Mouse (Mus musculus): ENCODE measurements around the gene Kif1c. TPM values are rescaled to one million over a fixed set of nuclear protein-coding genes. Genes with fewer than 3 reads are reported as not detected.

Kif1c gene
- polyA plus RNA-seq, 1 experiment from 2014 or later = 5.4 TPM

- 55% methylated on average over 5 of the region's 5 CpGs for WGBS
- H3K36me3 ChIP-seq (ENCODE audit: control insufficient read depth, insufficient read depth, low read length) = no peaks in the 10 kb centered on the region
- DNase-seq (ENCODE audit: low spot score) (no peak), ATAC-seq (ENCODE audit: insufficient read depth, low FRiP score, low TSS enrichment) (no peak)
- H3K4me1 ChIP-seq (ENCODE audit: control insufficient read depth, insufficient read depth, low read length) = no peaks in the 10 kb centered on the region
- no peak overlapping the region for H3K27ac ChIP-seq (ENCODE audit: low read depth, low read length)
- no peaks in the 10 kb centered on the region for H3K27me3 ChIP-seq (ENCODE audit: control insufficient read depth, insufficient read depth, low read length)
- H3K4me3 ChIP-seq (ENCODE audit: low read depth, low read length) = no peak overlapping the region
- H3K9ac ChIP-seq (ENCODE audit: low read length) = no peak overlapping the region
- H3K9me3 ChIP-seq (ENCODE audit: control insufficient read depth, low read length) = no peaks in the 10 kb centered on the region
- no peak overlapping the region for H3K4me2 ChIP-seq (ENCODE audit: low read depth)
Measured at GRCm38 (mm10) chr11:70733256-70733655, 32.9 kb downstream of the Kif1c start.

GRCm38 (mm10) chr11:70737749-70738148 is 37.4 kb downstream of the Kif1c start:
- ATAC-seq (ENCODE audit: insufficient read depth, low FRiP score, low TSS enrichment) (no peak), DNase-seq (ENCODE audit: low spot score) (no peak)
- 71% methylated on average over 5 of the region's 5 CpGs for WGBS
- H3K4me2 ChIP-seq (ENCODE audit: low read depth) = no peak overlapping the region
- no peak overlapping the region for H3K9ac ChIP-seq (ENCODE audit: low read length)
- no peak overlapping the region for H3K4me3 ChIP-seq (ENCODE audit: low read depth, low read length)
- no peaks in the 10 kb centered on the region for H3K27me3 ChIP-seq (ENCODE audit: control insufficient read depth, insufficient read depth, low read length)
- H3K4me1 ChIP-seq (ENCODE audit: control insufficient read depth, insufficient read depth, low read length) = no peaks in the 10 kb centered on the region
- H3K9me3 ChIP-seq (ENCODE audit: control insufficient read depth, low read length) = no peaks in the 10 kb centered on the region
- no peak overlapping the region for H3K27ac ChIP-seq (ENCODE audit: low read depth, low read length)
- no peaks in the 10 kb centered on the region for H3K36me3 ChIP-seq (ENCODE audit: control insufficient read depth, insufficient read depth, low read length)

- H3K4me2 ChIP-seq (ENCODE audit: low read depth) = no peak overlapping the region
- H3K36me3 ChIP-seq (ENCODE audit: control insufficient read depth, insufficient read depth, low read length) = no peaks in the 10 kb centered on the region
- WGBS = 90% methylated on average over 3 of the region's 3 CpGs
- no peaks in the 10 kb centered on the region for H3K27me3 ChIP-seq (ENCODE audit: control insufficient read depth, insufficient read depth, low read length)
- no peaks in the 10 kb centered on the region for H3K9me3 ChIP-seq (ENCODE audit: control insufficient read depth, low read length)
- H3K27ac ChIP-seq (ENCODE audit: low read depth, low read length) = no peak overlapping the region
- DNase-seq (ENCODE audit: low spot score) = no peak
- H3K4me3 ChIP-seq (ENCODE audit: low read depth, low read length) = no peak overlapping the region
- ATAC-seq (ENCODE audit: insufficient read depth, low FRiP score, low TSS enrichment) = no peak
- no peaks in the 10 kb centered on the region for H3K4me1 ChIP-seq (ENCODE audit: control insufficient read depth, insufficient read depth, low read length)
- no peak overlapping the region for H3K9ac ChIP-seq (ENCODE audit: low read length)
Measured at GRCm38 (mm10) chr11:70741603-70742002, 41.3 kb downstream of the Kif1c start.

GRCm38 (mm10) chr11:70742117-70742516 is 41.8 kb downstream of the Kif1c start:
- no peak for DNase-seq (ENCODE audit: low spot score)
- WGBS = 85% methylated on average over 7 of the region's 7 CpGs
- no peak for ATAC-seq (ENCODE audit: insufficient read depth, low FRiP score, low TSS enrichment)

GRCm38 (mm10) chr11:70742581-70743459 is 42.5 kb downstream of the Kif1c start:
- DNase-seq (ENCODE audit: low spot score) (no peak), ATAC-seq (ENCODE audit: insufficient read depth, low FRiP score, low TSS enrichment) (no peak)
- Histone ChIP-seq H3K27me3 (ENCODE audit: control insufficient read depth, insufficient read depth, low read length) (no peaks in the 10 kb centered on the region), H3K27ac (ENCODE audit: low read depth, low read length) (no peak overlapping the region), H3K4me3 (ENCODE audit: low read depth, low read length) (no peak overlapping the region), H3K4me2 (ENCODE audit: low read depth) (no peak overlapping the region), H3K4me1 (ENCODE audit: control insufficient read depth, insufficient read depth, low read length) (no peaks in the 10 kb centered on the region), H3K36me3 (ENCODE audit: control insufficient read depth, insufficient read depth, low read length) (no peaks in the 10 kb centered on the region), H3K9ac (ENCODE audit: low read length) (no peak overlapping the region), H3K9me3 (ENCODE audit: control insufficient read depth, low read length) (no peaks in the 10 kb centered on the region)
- WGBS = 83% methylated on average over 12 of the region's 12 CpGs

More at GRCm38 (mm10) chr11:70742117-70742516, 41.8 kb downstream of the Kif1c start:
- Histone ChIP-seq H3K9ac (ENCODE audit: low read length) (no peak overlapping the region), H3K4me2 (ENCODE audit: low read depth) (no peak overlapping the region), H3K27me3 (ENCODE audit: control insufficient read depth, insufficient read depth, low read length) (no peaks in the 10 kb centered on the region), H3K4me1 (ENCODE audit: control insufficient read depth, insufficient read depth, low read length) (no peaks in the 10 kb centered on the region), H3K4me3 (ENCODE audit: low read depth, low read length) (no peak overlapping the region), H3K27ac (ENCODE audit: low read depth, low read length) (no peak overlapping the region), H3K9me3 (ENCODE audit: control insufficient read depth, low read length) (no peaks in the 10 kb centered on the region), H3K36me3 (ENCODE audit: control insufficient read depth, insufficient read depth, low read length) (no peaks in the 10 kb centered on the region)

- no peaks in the 10 kb centered on the region for H3K9me3 ChIP-seq (ENCODE audit: control insufficient read depth, low read length)
- 89% methylated on average over 7 of the region's 7 CpGs for WGBS
- no peak overlapping the region for H3K4me2 ChIP-seq (ENCODE audit: low read depth)
- H3K36me3 ChIP-seq (ENCODE audit: control insufficient read depth, insufficient read depth, low read length) = no peaks in the 10 kb centered on the region
- H3K4me3 ChIP-seq (ENCODE audit: low read depth, low read length) = no peak overlapping the region
- ATAC-seq (ENCODE audit: insufficient read depth, low FRiP score, low TSS enrichment) (no peak), DNase-seq (ENCODE audit: low spot score) (no peak)
- H3K4me1 ChIP-seq (ENCODE audit: control insufficient read depth, insufficient read depth, low read length) = no peaks in the 10 kb centered on the region
- no peak overlapping the region for H3K27ac ChIP-seq (ENCODE audit: low read depth, low read length)
- H3K9ac ChIP-seq (ENCODE audit: low read length) = no peak overlapping the region
- H3K27me3 ChIP-seq (ENCODE audit: control insufficient read depth, insufficient read depth, low read length) = no peaks in the 10 kb centered on the region
Measured at GRCm38 (mm10) chr11:70745636-70746035, 45.3 kb downstream of the Kif1c start.

GRCm38 (mm10) chr11:70747876-70748545 is 47.7 kb downstream of the Kif1c start:
- no peak for DNase-seq (ENCODE audit: low spot score)
- no peaks in the 10 kb centered on the region for H3K4me1 ChIP-seq (ENCODE audit: control insufficient read depth, insufficient read depth, low read length)
- no peak overlapping the region for H3K4me3 ChIP-seq (ENCODE audit: low read depth, low read length)
- no peaks in the 10 kb centered on the region for H3K9me3 ChIP-seq (ENCODE audit: control insufficient read depth, low read length)
- H3K4me2 ChIP-seq (ENCODE audit: low read depth) = no peak overlapping the region
- no peaks in the 10 kb centered on the region for H3K27me3 ChIP-seq (ENCODE audit: control insufficient read depth, insufficient read depth, low read length)
- no peak overlapping the region for H3K9ac ChIP-seq (ENCODE audit: low read length)
- ATAC-seq (ENCODE audit: insufficient read depth, low FRiP score, low TSS enrichment) = no peak
- WGBS = 90% methylated on average over 4 of the region's 4 CpGs
- H3K36me3 ChIP-seq (ENCODE audit: control insufficient read depth, insufficient read depth, low read length) = no peaks in the 10 kb centered on the region
- H3K27ac ChIP-seq (ENCODE audit: low read depth, low read length) = no peak overlapping the region

- 84% methylated on average over 4 of the region's 4 CpGs for WGBS
- ATAC-seq (ENCODE audit: insufficient read depth, low FRiP score, low TSS enrichment) (no peak), DNase-seq (ENCODE audit: low spot score) (no peak)
- Histone ChIP-seq H3K4me3 (ENCODE audit: low read depth, low read length) (no peak overlapping the region), H3K27ac (ENCODE audit: low read depth, low read length) (no peak overlapping the region), H3K9ac (ENCODE audit: low read length) (no peak overlapping the region), H3K4me2 (ENCODE audit: low read depth) (no peak overlapping the region), H3K27me3 (ENCODE audit: control insufficient read depth, insufficient read depth, low read length) (no peaks in the 10 kb centered on the region), H3K36me3 (ENCODE audit: control insufficient read depth, insufficient read depth, low read length) (no peaks in the 10 kb centered on the region), H3K9me3 (ENCODE audit: control insufficient read depth, low read length) (no peaks in the 10 kb centered on the region), H3K4me1 (ENCODE audit: control insufficient read depth, insufficient read depth, low read length) (no peaks in the 10 kb centered on the region)
Measured at GRCm38 (mm10) chr11:70752337-70753017, 52.1 kb downstream of the Kif1c start.

Data from neural tube, embryonic 11.5 days (tissue).